Mouse (Mus musculus) bone marrow macrophage, adult 2 months (primary cell): ENCODE data around the gene Scn4b.

ENCODE experiments used
- CTCF ChIP-seq: IDR thresholded peaks from 2 replicates; pipeline ENCODE4 v1.5.1; 2012; ENCODE audit warnings: low read depth, mild to moderate bottlenecking, low read length, moderate library complexity
- POLR2A ChIP-seq: IDR thresholded peaks from 2 replicates; pipeline ENCODE4 v1.6.1; 2012; ENCODE audit warnings: mild to moderate bottlenecking, low read depth, low read length, borderline replicate concordance

DNA sequence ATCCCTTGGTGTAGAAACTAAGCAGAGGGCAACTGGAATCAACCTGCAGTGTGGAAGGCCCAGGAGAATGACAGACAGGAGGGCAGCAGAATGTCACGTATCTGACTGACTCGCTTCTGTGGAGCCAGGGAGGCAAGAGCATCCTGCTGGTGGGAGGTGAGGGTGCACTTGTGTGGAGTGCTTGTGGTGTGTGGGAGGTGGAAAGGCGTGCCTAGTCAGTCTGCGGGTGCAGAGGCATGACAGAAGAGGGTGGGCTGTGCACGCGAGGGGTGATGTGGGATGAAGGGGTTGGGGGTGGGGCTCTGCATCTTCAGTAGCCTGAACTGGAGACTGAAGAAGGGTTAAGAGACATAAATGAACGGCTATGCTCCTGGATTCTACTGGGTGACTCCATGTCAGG is 15.2 kb downstream of the Scn4b start:
- TF ChIP-seq POLR2A (no peak), CTCF (no peak)
